Mouse (Mus musculus) midbrain, embryonic 12.5 days (tissue): Measurements from ENCODE around the gene Fam149a. TPM values are rescaled to one million over a fixed set of nuclear protein-coding genes. Genes with fewer than 3 reads are reported as not detected.

Source experiments
- polyA plus RNA-seq: library from polyadenylated mRNA; unstranded; fragments of >200 nt; fragmentation: Nextera tagmentation; extraction: Ambion mirVana; gene quantifications from 2 replicates; pipeline ENCODE4 v1.2.1, GENCODE M21; 2016

Fam149a gene
- polyA plus RNA-seq, 1 experiment from 2014 or later: 8.9 TPM

Other genes with a start within 250 kb of the Fam149a start
- not detected in 2 replicates for gene F11, start 120.3 kb downstream of the Fam149a start, polyA plus RNA-seq
- not detected in 2 replicates for gene Klkb1, start 87.4 kb downstream of the Fam149a start, polyA plus RNA-seq
- gene Gm45753, start 73.8 kb downstream of the Fam149a start, polyA plus RNA-seq: not detected in 2 replicates
- gene Cyp4v3, start 49.1 kb downstream of the Fam149a start, polyA plus RNA-seq: 1.8 and 2.0 TPM in 2 replicates
- gene Tlr3, start 28.8 kb upstream of the Fam149a start, polyA plus RNA-seq: 1.1 and 1.2 TPM in 2 replicates
- 83.2 and 87.5 TPM in 2 replicates for gene Sorbs2, start 125.5 kb upstream of the Fam149a start, polyA plus RNA-seq